Mouse (Mus musculus) thymus, adult 2 months (tissue): ENCODE data around the gene Krt86. TPM values are rescaled to one million over a fixed set of nuclear protein-coding genes. Genes with fewer than 3 reads are reported as not detected.
"Not testable (repeated sequence)": the region's sequence is repeated elsewhere in the genome, so short reads cannot be mapped to it uniquely, and the experiment has no call there.

ENCODE experiments used
- DNase-seq: peaks from one replicate; pipeline ENCODE4 v3.0.0; 2021
- H3K27ac ChIP-seq: fragments of 200-500 bp; 2 replicates; pipeline ENCODE4 v1.5.1; 2012; ENCODE audit warnings: low read length, control low read depth; ENCODE audit not compliant: control insufficient read depth, insufficient read depth
- H3K27me3 ChIP-seq: fragments of 200-500 bp; 2 replicates; pipeline ENCODE4 v1.6.1; 2012; ENCODE audit warnings: mild to moderate bottlenecking, low read length, moderate library complexity, mixed read lengths; ENCODE audit not compliant: control insufficient read depth, insufficient read depth
- H3K36me3 ChIP-seq: fragments of 200-500 bp; 2 replicates; pipeline ENCODE4 v1.6.1; 2012; ENCODE audit warnings: mild to moderate bottlenecking, low read length, moderate library complexity; ENCODE audit not compliant: control insufficient read depth, insufficient read depth
- H3K4me1 ChIP-seq: fragments of 200-500 bp; replicated peaks from 2 replicates; pipeline ENCODE4 v1.6.1; 2012; ENCODE audit warnings: low read length; ENCODE audit not compliant: control insufficient read depth, insufficient read depth
- H3K4me3 ChIP-seq: fragments of 200-500 bp; 2 replicates; pipeline ENCODE4 v1.5.1; 2012; ENCODE audit warnings: mild to moderate bottlenecking, low read length, control low read depth, moderate library complexity; ENCODE audit not compliant: control insufficient read depth, insufficient read depth
- CTCF ChIP-seq: fragments of 200-500 bp; IDR thresholded peaks from 2 replicates; pipeline ENCODE4 v1.5.1; 2012; ENCODE audit warnings: mild to moderate bottlenecking, control low read depth, low read length, moderate library complexity, borderline replicate concordance; ENCODE audit not compliant: control insufficient read depth, poor library complexity, insufficient read depth; ENCODE audit errors: extremely low read depth
- POLR2A ChIP-seq: fragments of 200-500 bp; IDR thresholded peaks from 2 replicates; pipeline ENCODE4 v1.6.1; 2012; ENCODE audit warnings: mild to moderate bottlenecking, low read length, control low read depth, moderate library complexity; ENCODE audit not compliant: control insufficient read depth, poor library complexity, insufficient read depth; ENCODE audit errors: extremely low read depth
- WGBS: fragments of 180-500 bp; shearing (Covaris S2); methylation state at CpG from one replicate; pipeline ENCODE4 v1.1.7; 2018; 5-methylcytosine and 5-hydroxymethylcytosine counted together
- polyA plus RNA-seq: library from polyadenylated mRNA; depleted of rRNA; stranded (reverse); fragments of >200 nt; gene quantifications from 2 replicates; pipeline ENCODE4 v1.2.3, GENCODE M21; 2012; rRNA removed

The Krt86 gene
- polyA plus RNA-seq, 1 experiment, result 0.35 TPM

DNA sequence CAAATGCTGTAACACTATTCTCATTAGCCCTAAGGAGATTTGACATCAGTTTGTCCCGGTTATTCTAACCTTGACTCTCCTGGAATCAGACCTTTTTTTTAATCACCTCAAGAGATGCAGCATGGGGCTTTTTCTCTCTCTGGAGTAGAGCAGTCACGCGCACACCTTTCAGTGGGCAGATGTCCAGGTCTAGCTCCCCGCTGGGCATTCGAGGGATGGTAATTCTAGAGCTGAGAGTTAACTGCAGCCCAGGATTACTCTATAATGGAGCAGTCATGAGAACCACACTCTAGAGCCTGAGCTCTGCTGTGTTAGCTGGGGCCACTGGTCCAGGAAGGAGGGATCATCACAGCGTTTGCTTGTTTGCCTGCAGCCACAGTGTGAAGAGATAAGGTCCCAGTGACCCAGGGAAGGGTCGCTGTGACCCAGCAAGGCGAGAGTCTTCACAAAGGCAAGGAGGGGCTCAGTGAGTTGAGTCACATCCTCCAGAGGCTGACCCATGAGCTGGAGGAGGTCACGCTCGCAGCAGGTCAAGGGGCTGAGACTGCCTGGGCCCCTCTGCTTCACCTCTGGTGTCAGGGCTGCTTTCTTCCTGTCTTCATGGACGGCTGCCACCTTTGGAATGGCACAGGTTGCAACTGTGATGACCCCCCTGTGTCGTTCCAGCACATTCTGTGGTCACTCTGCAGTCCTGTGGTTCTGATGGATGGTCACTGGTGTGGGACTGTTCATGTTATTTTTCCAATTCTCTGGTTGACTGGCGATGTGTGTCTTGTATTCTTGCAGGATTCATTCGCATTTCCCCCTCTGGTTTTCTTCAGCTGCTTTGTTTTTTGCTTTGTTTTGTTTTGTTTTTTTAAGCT lies 33.8 kb downstream of the Krt86 start:
- WGBS, result 77% methylated on average over 14 of the region's 14 CpGs
- H3K4me1 ChIP-seq, result no peaks in the 10 kb centered on the region
- H3K4me3 ChIP-seq, result no peak overlapping the region
- H3K36me3 ChIP-seq, result no peaks in the 10 kb centered on the region
- no peaks in the 10 kb centered on the region for H3K27me3 ChIP-seq
- TF ChIP-seq POLR2A (no peak), CTCF (no peak)
- H3K27ac ChIP-seq, result no peak overlapping the region
- DNase-seq, result no peak

DNA sequence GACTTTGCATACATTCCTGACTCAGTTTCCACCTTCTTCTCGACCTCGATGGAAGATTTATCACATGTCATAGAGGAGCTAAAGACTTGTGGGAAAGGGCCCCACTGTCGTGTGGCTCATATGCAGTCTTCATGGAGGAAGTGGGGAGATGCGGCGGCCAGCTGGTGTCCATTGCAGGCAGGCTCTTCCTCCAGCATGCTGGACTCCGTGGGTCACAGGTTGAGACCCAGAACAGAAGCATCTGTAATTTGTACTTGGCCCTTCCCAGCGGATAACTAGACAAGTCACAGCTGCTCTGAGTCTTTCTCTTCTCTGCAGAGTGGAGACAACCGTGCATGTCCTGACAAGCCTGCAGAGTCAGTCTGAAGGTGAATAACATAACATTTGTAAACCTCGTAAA lies 35.0 kb downstream of the Krt86 start:
- Histone ChIP-seq H3K27ac (no peak overlapping the region), H3K27me3 (no peaks in the 10 kb centered on the region), H3K4me1 (no peaks in the 10 kb centered on the region), H3K4me3 (no peak overlapping the region), H3K36me3 (no peaks in the 10 kb centered on the region)
- 73% methylated on average over 9 of the region's 9 CpGs for WGBS
- DNase-seq, result no peak
- TF ChIP-seq CTCF (no peak), POLR2A (no peak)

DNA sequence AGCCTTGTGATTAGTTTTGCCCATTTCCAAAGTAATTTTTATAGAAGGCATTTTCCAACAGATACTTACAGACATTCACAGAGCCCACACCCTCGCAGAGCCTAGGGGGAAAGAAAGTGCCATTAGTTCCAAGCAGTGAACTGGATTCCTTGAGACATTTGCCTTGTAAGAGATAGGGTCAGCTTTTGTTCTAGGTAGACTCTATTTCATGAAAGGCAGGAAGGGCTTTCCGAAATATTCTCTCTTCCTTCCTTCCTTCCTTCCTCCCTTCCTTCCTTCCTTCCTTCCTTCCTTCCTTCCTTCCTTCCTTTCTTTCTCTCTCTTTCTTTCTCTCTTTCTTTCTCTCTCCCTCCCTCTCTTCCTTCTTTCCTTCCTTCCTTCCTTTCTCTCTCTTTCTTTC lies 43.9 kb downstream of the Krt86 start, which contains the start of gene Gm49425:
Gene Gm49425 (minus strand): TSS at position 101 of the 400 bp plus-strand sequence.
- not testable (repeated sequence) for H3K27me3 ChIP-seq, H3K27ac ChIP-seq, H3K4me1 ChIP-seq, DNase-seq, H3K4me3 ChIP-seq, H3K36me3 ChIP-seq
- WGBS, result 76% methylated on average over 2 of the region's 2 CpGs

- DNase-seq, result peak; percentile 47
- no peak for TF ChIP-seq CTCF
- TF ChIP-seq POLR2A, result no peak
- Histone ChIP-seq H3K36me3 (no peaks in the 10 kb centered on the region), H3K4me1 (no peaks in the 10 kb centered on the region), H3K27me3 (no peaks in the 10 kb centered on the region), H3K4me3 (no peak overlapping the region), H3K27ac (no peak overlapping the region)
- 28% methylated on average over 2 of the region's 2 CpGs for WGBS
Measured at GRCm38 (mm10) chr15:101519792-101520191, 46.5 kb downstream of the Krt86 start.

DNA sequence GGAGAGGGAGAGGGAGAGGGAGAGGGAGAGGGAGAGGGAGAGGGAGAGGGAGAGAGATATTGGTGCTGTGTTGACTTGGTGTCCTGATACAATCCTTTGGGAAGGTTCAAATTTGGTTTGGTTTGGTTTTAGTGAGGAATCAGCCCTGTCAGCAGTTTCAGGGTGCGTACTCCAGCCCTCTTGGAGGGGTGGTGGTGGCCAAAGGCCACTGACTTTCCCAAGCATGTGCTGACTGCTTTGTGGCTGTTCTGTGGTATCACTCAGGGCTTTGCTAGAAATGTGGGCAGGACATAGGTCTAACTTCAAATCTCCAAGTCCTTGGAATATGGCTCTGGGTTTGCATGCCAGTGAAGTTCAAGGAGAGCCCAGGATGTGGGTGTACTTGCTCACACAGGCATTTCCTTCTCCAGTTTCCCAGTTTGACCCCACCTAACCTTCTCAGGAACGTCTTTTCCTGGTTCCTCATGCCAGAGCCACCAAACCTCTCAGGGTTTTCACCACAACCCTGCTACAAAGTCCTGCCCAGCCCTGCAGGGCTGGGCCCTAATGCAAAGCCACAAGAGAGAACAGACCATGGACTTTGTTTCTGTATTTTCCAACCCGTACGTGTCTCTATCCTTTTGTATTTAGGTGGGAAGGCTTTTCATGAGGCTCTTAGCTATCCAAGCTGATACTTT lies 49.4 kb downstream of the Krt86 start:
- no peak for DNase-seq
- TF ChIP-seq CTCF (no peak), POLR2A (no peak)
- H3K27me3 ChIP-seq, result no peaks in the 10 kb centered on the region
- 52% methylated on average over 4 of the region's 4 CpGs for WGBS
- no peak overlapping the region for H3K4me3 ChIP-seq
- no peak overlapping the region for H3K27ac ChIP-seq
- no peaks in the 10 kb centered on the region for H3K36me3 ChIP-seq
- no peaks in the 10 kb centered on the region for H3K4me1 ChIP-seq

Other genes starting within 250 kb of the Krt86 start
- gene Grasp, start 249.3 kb upstream of the Krt86 start, polyA plus RNA-seq, result 10.2 and 15.4 TPM in 2 replicates
- 164 TPM in 2 replicates for gene Nr4a1, start 219.2 kb upstream of the Krt86 start, polyA plus RNA-seq
- 68.5 and 75.2 TPM in 2 replicates for gene Atg101, start 189.2 kb upstream of the Krt86 start, polyA plus RNA-seq
- gene 6030408B16Rik, start 180.3 kb upstream of the Krt86 start, polyA plus RNA-seq, result 0.55 and 0.88 TPM in 2 replicates
- gene Krt80, start 103.3 kb upstream of the Krt86 start, polyA plus RNA-seq, result 3.1 and 3.8 TPM in 2 replicates
- 20.8 and 28.3 TPM in 2 replicates for gene Krt7, start 62.4 kb upstream of the Krt86 start, polyA plus RNA-seq
- gene Krt87, start 34.7 kb upstream of the Krt86 start, polyA plus RNA-seq, result 0.57 and 0.77 TPM in 2 replicates
- gene Krt88, start 25.7 kb upstream of the Krt86 start, polyA plus RNA-seq, result not detected in 2 replicates
- gene Krt81, start 9.7 kb upstream of the Krt86 start, polyA plus RNA-seq, result 0.56 and 0.66 TPM in 2 replicates
- 0.92 and 1.8 TPM in 2 replicates for gene Krt83, start 18.0 kb downstream of the Krt86 start, polyA plus RNA-seq
- 0.17 and 0.24 TPM in 2 replicates for gene Gm49425, start 43.8 kb downstream of the Krt86 start, polyA plus RNA-seq
- 2.2 and 2.9 TPM in 2 replicates for gene Krt84, start 59.3 kb downstream of the Krt86 start, polyA plus RNA-seq
- 0.05 and 0.13 TPM in 2 replicates for gene Krt82, start 77.2 kb downstream of the Krt86 start, polyA plus RNA-seq
- gene Krt90, start 89.5 kb downstream of the Krt86 start, polyA plus RNA-seq, result 0.09 and 0.16 TPM in 2 replicates
- gene Krt75, start 100.4 kb downstream of the Krt86 start, polyA plus RNA-seq, result 0.49 and 0.82 TPM in 2 replicates
- gene Gm5414, start 154.7 kb downstream of the Krt86 start, polyA plus RNA-seq, result not detected in 2 replicates
- not detected in 2 replicates for gene Gm5478, start 173.9 kb downstream of the Krt86 start, polyA plus RNA-seq
- 0.68 and 1.1 TPM in 2 replicates for gene Krt6b, start 206.8 kb downstream of the Krt86 start, polyA plus RNA-seq
- 2.3 and 2.4 TPM in 2 replicates for gene Krt6a, start 220.8 kb downstream of the Krt86 start, polyA plus RNA-seq
- 154 and 184 TPM in 2 replicates for gene Krt5, start 239.4 kb downstream of the Krt86 start, polyA plus RNA-seq